Mouse (Mus musculus) small intestine, adult 10 weeks (tissue): ENCODE measurements around the gene Gm10842. TPM values are rescaled to one million over a fixed set of nuclear protein-coding genes. Genes with fewer than 3 reads are reported as not detected.

Experiments used
- polyA plus RNA-seq: library from polyadenylated mRNA; stranded (reverse); fragments of 350-450 nt; fragmentation: Illumina TruSeq; extraction: RNeasy Lipid Tissue Mini Kit (QIAGEN cat#74804); gene quantifications from one replicate; pipeline ENCODE4 v1.2.3, GENCODE M21; 2014; ENCODE audit warnings: low replicate concordance

Gm10842 gene
- polyA plus RNA-seq: not detected

DNA sequence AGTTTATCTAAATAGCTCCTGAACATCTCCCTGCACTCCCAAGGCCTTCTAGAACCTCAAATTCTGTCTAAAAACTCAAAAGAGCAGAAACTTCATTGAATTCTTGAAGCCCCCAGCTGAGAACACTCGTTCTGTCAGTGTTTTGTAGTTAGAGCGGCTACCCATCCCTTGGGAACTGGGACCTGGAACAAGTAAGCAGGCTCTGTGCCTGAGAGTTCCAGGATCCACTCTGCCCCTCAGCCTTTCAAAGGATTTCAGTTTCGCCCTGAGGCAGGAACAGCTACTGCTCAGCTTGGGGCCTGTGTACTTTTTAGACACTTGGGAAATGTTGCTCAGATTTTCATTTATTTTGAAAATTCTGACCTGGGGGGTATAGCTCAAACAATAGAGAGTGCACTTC lies at the start of gene Gm10842:
Gene Gm10842 (plus strand): TSS at position 301 of the 400 bp plus-strand sequence.

GRCm38 (mm10) chr11:105125735-105126519 lies 20.8 kb upstream of the Gm10842 start, which contains the start of gene Mettl2:
Mettl2 (plus strand) TSS chr11:105126425.

GRCm38 (mm10) chr11:105178516-105178915 lies 31.8 kb downstream of the Gm10842 start, which contains the start of gene Tlk2:
Tlk2 (plus strand) TSS chr11:105178807.

Other genes starting within 250 kb of the Gm10842 start
- not detected for gene Efcab3, start 83.3 kb upstream of the Gm10842 start, polyA plus RNA-seq
- gene Mettl2, start 20.5 kb upstream of the Gm10842 start, polyA plus RNA-seq: 11.8 TPM
- 74.8 TPM for gene Tlk2, start 31.9 kb downstream of the Gm10842 start, polyA plus RNA-seq
- not detected for gene Mrc2, start 145.8 kb downstream of the Gm10842 start, polyA plus RNA-seq